Mouse (Mus musculus) lung, adult 18-20 months (tissue): Measurements from ENCODE around the gene Prrg2.
"Not testable (repeated sequence)": the region's sequence is repeated elsewhere in the genome, so short reads cannot be mapped to it uniquely, and the experiment has no call there.

Experiments used
- DNase-seq, 2 experiments: peaks; one replicate each; pipeline ENCODE4 v3.0.0; 2022; ENCODE audit warnings: mixed read lengths in 2 of 2

Gene Prrg2

DNA sequence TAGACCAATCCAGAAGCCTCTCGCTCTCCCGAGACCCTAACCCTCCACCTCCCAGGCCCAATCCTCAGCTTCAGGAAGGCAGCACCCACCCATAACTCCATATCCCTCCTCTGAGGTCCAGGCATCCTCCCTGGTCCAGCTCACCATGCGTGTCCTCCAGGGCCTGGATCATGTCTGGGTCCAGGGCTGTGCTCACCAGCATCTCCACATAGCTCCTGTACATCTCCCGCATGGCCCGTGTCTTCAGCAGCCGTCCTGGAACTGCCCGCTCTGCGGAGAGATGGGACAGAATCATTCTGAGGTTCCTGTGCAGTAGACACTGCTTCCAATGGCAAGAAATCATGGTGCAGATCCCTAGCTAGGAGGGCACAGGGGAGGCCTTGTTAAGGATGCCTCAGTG lies 31.6 kb downstream of the Prrg2 start:
- no peak for DNase-seq

DNA sequence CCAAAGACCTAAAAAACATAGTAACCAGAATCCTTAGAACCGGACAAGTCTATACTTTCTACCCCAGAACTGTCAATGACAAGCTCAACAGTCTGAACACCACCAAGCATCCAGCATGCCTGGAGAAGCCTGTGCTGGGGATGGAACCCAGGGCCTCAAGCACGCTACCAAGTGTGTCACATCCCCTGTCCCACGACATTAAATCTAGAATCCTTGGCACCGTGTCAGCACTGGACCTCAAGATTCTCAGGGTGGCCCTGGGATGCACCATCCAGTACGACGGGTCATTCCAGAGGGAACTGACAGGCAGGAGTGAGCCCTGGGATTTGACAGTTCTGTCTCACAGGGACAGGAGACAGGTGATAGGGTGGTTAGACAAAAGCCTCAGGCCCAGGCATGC lies 32.5 kb downstream of the Prrg2 start:
- no peak for DNase-seq

DNA sequence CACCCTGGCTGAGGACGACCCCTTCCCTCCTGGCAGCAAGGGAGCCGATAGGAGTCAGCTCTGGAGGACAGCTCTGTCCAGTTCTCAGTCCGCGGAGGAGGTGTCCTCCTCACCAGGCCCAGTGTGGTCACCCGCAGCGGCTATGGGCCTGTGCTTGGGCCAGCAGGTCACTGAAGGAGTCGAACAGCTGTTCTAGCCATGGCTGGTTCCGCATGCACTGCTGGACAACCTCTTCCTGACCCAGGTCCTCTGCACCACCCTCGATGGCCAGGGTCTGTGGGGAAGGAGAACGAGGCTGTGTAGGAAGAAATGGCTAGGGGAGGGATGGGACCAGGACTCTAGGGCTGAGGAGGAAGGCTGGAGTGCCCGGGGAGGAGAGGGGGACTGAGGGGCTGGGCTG lies 34.1 kb downstream of the Prrg2 start:
- DNase-seq = no peak

DNA sequence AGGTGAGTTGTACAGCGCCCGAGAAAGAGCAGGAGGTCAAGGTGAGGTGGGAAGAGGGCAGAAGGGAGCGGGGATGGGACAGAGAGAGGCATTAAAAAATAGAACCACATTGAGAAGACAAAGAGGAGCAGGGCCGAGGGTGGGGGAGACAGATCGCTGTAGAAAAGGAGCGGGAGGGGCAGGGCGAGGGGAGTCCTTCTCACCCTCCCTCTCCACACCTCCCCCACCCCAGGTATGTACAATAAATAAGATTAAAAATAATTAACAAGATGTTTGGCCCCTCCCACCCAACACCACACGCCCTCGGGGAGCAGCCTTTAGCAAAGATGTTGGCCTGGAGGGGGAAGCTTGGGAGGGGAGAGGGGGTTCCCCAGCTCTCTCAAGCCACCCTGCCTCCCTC lies 34.7 kb downstream of the Prrg2 start:
- DNase-seq = no peak

GRCm38 (mm10) chr7:45026256-45026655 lies 36.2 kb downstream of the Prrg2 start:
- no peak for DNase-seq

- DNase-seq = no peak
Measured at GRCm38 (mm10) chr7:45025601-45026220, 36.8 kb downstream of the Prrg2 start.

DNA sequence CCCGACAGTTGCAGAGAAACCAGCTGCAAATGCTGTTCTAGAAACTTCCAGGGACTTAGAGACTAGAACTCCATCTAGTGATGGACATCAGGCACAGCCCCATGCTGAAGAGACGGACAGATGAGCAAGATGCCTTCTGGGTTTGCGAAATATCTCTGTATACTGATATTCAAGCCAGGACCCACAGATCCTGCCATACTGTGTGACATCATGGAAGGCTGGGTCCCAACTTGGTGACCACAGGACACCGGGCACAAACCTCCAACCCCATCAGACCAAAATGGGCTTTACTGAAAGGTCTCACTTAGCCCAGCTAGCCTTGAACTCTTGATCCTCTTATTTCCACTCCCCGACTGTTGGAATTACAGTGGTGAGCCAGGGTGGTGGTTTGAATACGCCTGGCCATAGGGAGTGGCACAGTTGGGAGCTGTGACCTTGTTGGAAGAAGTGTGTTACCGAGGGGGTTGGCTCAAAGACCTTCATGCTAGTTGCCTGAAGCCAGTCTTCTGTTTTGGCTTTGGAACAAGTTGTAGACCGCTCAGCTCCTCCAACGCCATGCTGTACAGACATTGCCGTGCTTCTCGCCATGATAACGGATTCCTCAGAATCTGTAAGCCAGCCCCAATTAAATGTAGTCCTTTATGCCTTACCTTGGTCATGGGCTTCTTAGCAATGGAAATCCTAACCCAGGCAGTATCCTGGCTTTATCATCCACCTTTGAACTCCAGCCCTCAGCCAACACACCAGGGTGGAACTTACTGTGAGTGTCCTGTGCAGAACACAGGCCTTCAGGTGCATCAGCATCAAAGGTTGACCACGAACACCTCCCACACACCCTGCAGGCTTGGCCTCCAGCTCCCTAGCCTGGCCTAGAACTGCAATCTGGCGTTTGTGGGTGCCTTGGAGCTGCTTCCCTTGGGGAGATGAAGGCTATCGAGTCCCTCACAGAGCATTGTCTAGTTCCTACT lies 37.9 kb downstream of the Prrg2 start:
- no peak for DNase-seq

- DNase-seq = not testable (repeated sequence)
Measured at GRCm38 (mm10) chr7:45023711-45024110, 38.8 kb downstream of the Prrg2 start.

DNA sequence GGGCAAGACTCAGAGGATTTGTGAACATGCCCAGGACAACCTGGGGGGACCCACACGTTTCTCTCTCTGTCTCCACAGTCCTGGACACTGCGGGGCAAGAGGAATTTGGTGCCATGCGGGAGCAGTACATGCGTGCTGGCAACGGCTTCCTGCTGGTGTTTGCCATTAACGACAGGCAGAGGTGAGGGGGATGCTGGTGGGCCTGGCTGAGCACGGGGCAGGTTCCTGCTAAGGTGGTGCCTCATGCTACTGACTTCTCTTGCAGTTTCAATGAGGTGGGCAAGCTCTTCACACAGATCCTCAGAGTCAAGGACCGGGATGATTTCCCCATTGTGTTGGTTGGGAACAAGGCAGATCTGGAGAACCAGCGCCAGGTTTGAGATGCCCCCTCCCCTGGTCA lies 42.3 kb downstream of the Prrg2 start:
- no peak for DNase-seq

- DNase-seq = peak; percentile 87 to 90
Measured at GRCm38 (mm10) chr7:45019031-45019571, 43.4 kb downstream of the Prrg2 start.

- peak; percentile 98 to 99 for DNase-seq
Measured at GRCm38 (mm10) chr7:45017242-45018061, 45.0 kb downstream of the Prrg2 start, which contains the start of gene Rras. Gene Rras (plus strand): TSS chr7:45017961.

- DNase-seq = no peak
Measured at GRCm38 (mm10) chr7:45016761-45017160, 45.7 kb downstream of the Prrg2 start.

DNA sequence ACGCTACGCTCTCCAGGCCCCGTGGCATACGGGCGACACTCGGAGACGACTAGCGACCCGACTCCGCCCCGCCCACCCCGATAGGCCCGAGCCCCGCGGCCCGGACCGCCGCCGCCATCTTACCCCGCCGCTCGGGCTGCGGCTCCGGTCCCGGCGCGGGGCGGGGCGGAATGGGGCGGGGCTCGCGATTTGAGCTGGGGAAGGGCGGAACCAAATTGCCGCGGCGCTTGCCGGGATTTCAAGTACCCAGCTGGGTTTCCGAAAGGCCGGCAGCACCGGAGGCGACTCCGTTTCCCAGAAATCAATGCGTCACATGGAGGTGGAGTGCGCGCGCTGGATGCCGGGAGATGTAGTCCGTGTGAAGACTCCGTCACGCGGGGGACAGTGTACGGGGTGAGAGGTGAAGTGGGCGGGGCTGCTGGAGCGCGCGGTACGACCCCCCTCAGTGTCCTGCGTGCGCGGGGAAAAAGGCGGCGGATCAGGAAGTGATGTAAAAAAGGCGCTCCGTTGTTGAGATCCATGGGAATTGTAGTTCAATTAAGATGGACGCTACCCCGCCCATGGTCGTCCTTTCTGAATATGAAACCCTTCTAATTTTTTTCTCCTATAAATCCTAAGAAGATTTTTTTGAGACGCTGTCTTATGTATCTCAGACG lies 46.4 kb downstream of the Prrg2 start, which contains the start of gene Scaf1:
TSS of gene Scaf1 (minus strand) at position 407 of the 656 bp plus-strand sequence.
- DNase-seq = peak; percentile 100

GRCm38 (mm10) chr7:45015344-45015956 lies 47.0 kb downstream of the Prrg2 start:
- no peak for DNase-seq

DNA sequence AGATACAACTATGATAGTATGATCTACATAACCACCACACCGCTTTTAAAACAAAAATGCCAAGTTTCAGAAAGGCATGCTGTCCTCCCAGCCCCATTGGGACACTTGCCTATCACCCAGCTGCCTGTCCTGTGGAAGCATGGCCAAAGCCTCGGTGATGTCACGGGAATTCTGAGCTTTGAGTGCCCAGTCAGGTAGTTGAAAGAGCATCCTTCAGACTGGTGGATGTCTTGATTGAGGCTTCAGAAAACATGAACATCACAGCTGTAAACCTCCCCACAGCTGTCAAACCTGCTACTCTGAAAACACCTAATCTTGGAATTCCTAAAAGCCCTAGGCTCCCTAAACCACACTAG lies 48.4 kb downstream of the Prrg2 start:
- no peak for DNase-seq

DNA sequence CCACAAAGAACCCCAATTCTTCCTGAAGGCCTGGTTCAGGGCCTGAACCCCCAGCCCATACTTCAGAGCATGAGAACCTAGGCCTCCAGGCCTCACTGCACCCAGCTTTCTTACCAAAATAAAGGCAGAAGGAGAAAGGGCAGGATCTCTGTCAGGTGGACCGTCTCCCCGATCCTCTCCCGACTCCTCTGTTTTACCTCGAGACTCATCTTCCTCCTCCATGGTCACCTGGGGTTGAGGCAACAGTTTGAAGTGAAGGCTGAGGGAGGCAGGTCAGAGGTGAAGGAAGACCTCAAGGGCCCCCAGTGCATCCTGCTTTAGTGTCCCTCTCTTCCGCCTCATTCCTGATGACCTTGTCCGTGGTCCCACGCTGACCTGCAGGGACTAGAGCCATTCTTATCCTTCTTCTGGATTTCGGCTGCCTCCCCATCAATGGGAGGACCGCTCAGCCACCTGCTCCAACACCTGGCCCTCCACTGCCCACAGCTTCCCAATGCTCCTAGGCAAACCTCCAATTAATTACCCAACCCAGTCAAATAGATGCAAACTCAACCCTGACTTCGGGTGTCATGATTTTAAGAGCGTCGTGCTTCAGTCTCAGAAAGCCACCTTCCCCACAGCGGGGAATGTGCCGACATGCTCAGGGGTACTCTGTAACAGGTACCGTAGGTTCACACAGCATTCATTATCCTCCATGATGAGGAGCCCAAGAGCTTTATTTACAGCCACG lies 48.9 kb downstream of the Prrg2 start:
- no peak for DNase-seq

DNA sequence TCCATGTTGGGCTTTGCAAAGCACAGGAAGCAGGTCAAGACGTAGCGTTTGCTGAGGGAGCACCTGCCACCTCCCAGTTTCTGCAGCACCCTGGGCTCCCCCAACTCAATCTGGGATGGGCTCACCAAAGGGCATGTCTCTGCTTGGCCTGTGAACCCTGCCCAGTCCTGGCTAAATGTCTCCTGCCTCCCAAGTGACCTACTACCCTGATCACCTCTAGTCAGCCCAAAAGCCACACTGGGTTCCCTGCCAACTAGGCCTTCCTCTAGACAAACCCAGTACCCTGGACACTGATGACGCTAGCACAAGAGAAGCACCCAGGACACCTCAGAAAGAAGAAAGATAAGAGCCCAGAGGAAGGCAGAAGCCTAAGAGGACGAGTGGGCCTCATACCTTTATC lies 49.7 kb downstream of the Prrg2 start:
- no peak for DNase-seq

DNA sequence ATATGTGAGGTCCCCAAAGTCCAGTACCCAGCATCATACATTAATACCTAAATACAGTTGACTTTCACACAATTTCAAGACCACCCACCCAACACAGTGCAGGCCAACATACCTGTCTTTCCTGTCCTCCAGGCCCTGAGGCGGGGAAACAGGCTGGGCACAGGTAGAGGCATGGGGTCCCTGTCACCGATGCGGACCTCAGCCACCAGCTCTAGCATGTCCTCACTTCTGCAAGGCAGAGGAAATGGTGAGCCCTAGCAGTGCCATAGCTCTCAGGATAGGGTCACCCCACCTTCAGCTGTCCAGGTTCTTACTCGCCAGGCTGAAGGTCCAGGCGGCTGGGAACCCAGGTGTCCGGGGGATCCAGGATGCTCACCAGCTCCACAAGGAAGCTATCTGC lies 50.5 kb downstream of the Prrg2 start:
- no peak for DNase-seq

DNA sequence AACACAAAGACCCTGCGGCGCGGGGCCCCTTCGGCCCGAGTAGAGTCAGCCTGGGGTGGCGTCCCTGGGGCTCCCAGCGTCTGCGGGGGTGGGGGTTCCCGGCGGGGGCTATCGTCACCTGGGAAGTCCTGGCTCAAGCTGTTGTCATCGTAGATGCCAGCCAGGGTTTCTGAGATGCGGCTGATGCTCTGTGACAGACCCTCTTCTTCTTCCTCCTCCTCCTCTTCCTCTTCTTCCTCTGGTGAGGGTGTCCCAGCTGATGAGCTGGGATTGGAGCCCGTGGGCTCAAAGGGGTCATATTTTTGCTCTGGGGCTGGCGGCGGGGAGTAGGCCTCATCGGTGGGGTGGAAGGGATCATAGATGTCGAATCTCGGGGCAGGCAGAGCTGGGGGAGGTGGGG lies 54.1 kb downstream of the Prrg2 start:
- DNase-seq = no peak

GRCm38 (mm10) chr7:45007846-45008245 lies 54.6 kb downstream of the Prrg2 start:
- DNase-seq = no peak

DNA sequence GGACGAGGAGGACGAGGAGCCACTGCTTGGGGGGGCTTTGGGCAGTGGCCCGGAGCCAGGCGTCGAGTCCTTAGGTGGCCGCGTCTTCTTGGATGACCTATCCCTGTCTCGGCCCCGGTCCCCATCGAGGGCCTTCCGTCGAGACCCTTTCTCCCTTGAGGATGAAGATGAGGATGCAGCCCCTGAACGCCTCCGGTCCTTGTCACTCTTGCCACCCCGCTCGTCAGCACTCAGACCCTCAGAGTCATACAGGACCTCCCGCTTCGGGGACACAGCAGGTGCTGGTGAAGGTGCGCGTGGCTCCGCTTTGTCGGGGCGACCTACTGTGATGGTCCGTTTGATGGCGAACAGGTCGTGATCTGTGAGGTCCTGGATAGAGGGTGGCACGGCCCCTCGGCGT lies 55.3 kb downstream of the Prrg2 start:
- no peak for DNase-seq
